Mouse (Mus musculus) midbrain, embryonic 11.5 days (tissue): ENCODE data around the gene Uba52. TPM values are rescaled to one million over a fixed set of nuclear protein-coding genes. Genes with fewer than 3 reads are reported as not detected.

ENCODE experiments used
- ATAC-seq: fragments of 200-750 bp; cut with Nextera tagmentation; 2 replicates; pipeline ENCODE4 v1.8.0; 2017; ENCODE audit warnings: moderate TSS enrichment, moderate library complexity; ENCODE audit not compliant: low FRiP score
- DNase-seq: peaks from one replicate; pipeline ENCODE4 v3.0.0; 2015; ENCODE audit warnings: low spot score; ENCODE audit errors: missing footprints
- H3K27ac ChIP-seq: fragments of 300-500 bp; sonication (generic); 2 replicates; pipeline ENCODE4 v1.5.1; 2014; ENCODE audit warnings: low read depth, low read length
- H3K27me3 ChIP-seq: fragments of 300-500 bp; sonication (generic); 2 replicates; pipeline ENCODE4 v1.6.1; 2014; ENCODE audit warnings: mild to moderate bottlenecking, low read length, moderate library complexity, mixed read lengths; ENCODE audit not compliant: control insufficient read depth, insufficient read depth
- H3K36me3 ChIP-seq: fragments of 300-500 bp; sonication (generic); 2 replicates; pipeline ENCODE4 v1.6.1; 2014; ENCODE audit warnings: mild to moderate bottlenecking, low read length, moderate library complexity, mixed read lengths; ENCODE audit not compliant: control insufficient read depth, insufficient read depth
- H3K4me1 ChIP-seq: fragments of 300-500 bp; sonication (generic); 2 replicates; pipeline ENCODE4 v1.6.1; 2014; ENCODE audit warnings: low read length; ENCODE audit not compliant: control insufficient read depth, insufficient read depth
- H3K4me2 ChIP-seq: fragments of 300-500 bp; sonication (generic); 2 replicates; pipeline ENCODE4 v1.6.1; 2014; ENCODE audit warnings: mild to moderate bottlenecking, moderate library complexity
- H3K4me3 ChIP-seq: fragments of 300-500 bp; sonication (generic); 2 replicates; pipeline ENCODE4 v1.5.1; 2014; ENCODE audit warnings: low read depth, low read length
- H3K9ac ChIP-seq: fragments of 300-500 bp; sonication (generic); 2 replicates; pipeline ENCODE4 v1.6.1; 2014; ENCODE audit warnings: low read length
- H3K9me3 ChIP-seq: fragments of 300-500 bp; sonication (generic); 2 replicates; pipeline ENCODE4 v1.6.1; 2016; ENCODE audit warnings: low read length; ENCODE audit not compliant: control insufficient read depth
- WGBS: fragments of 180-500 bp; shearing (Covaris S2); extraction: QIAGEN DNeasy Blood & Tissue Kit; methylation state at CpG from one replicate; pipeline ENCODE4 v1.1.7; 2014; 5-methylcytosine and 5-hydroxymethylcytosine counted together
- polyA plus RNA-seq: library from polyadenylated mRNA; unstranded; fragments of >200 nt; fragmentation: Nextera tagmentation; extraction: Ambion mirVana; gene quantifications from 2 replicates; pipeline ENCODE4 v1.2.1, GENCODE M21; 2014

Gene Uba52
- polyA plus RNA-seq, 1 experiment from 2014 or later, result 852 TPM

DNA sequence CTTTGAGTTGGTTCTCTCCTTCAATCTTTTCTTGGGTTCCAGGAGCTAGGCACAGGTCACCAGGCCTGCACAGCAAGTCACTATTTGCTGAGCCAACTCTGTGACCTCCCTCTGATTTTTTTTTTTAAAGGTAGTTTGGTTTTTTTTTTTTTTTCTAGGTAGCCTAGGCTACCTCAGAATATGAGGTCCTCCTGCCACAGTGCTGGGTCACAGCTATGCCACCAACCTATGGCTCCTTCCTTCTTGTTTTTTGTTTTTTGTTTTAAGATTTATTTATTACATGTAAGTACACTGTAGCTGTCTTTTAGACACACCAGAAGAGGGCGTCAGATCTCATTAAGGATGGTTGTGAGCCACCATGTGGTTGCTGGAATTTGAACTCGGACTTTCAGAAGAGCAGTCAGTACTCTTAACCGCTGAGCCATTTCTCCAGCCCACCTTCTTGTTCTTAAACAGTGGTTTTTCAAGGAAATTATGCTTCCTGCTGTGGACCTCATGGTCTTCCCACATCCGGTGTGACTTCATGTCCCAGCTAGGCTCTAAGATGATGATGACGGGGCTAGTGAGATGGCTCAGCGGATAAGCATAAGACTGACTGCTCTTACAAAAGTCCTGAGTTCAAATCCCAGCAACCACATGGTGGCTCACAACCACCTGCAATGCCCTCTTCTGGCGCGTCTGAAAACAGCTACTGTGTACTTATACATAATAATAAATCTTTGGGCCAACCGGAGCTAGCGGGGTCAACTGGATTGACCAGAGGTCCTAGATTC lies 39.0 kb upstream of the Uba52 start:
- no peaks in the 10 kb centered on the region for H3K4me1 ChIP-seq
- no peak overlapping the region for H3K4me3 ChIP-seq
- H3K27ac ChIP-seq, result no peak overlapping the region
- no peak overlapping the region for H3K4me2 ChIP-seq
- H3K9ac ChIP-seq, result no peak overlapping the region
- no peaks in the 10 kb centered on the region for H3K27me3 ChIP-seq
- DNase-seq (no peak), ATAC-seq (no peak)
- WGBS, result 92% methylated on average over 10 of the region's 10 CpGs
- H3K36me3 ChIP-seq, result no peaks in the 10 kb centered on the region
- H3K9me3 ChIP-seq, result no peaks in the 10 kb centered on the region

DNA sequence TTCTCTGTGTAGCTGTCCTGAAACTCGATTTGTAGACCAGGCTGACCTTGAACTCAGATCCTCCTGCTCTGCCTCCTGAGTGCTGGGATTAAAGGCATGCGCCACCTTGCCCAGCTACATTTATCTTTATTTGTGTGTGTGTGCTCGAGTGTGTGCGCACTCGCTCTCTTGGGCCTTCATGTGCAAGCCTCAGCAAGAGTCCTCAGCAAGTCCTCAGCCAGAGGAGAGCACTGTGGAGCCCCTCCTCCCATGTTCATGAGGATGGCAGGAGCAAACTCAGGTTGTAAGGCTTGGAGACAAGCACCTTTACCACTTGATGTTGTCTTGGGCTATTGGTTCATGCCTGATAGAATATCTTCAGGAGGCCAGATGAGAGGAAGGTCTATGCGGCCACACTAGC lies 37.2 kb upstream of the Uba52 start:
- Histone ChIP-seq H3K9ac (no peak overlapping the region), H3K4me1 (no peaks in the 10 kb centered on the region), H3K27ac (no peak overlapping the region), H3K9me3 (no peaks in the 10 kb centered on the region), H3K4me2 (no peak overlapping the region), H3K4me3 (no peak overlapping the region), H3K27me3 (no peaks in the 10 kb centered on the region), H3K36me3 (no peaks in the 10 kb centered on the region)
- 91% methylated on average over 6 of the region's 6 CpGs for WGBS
- no peak for ATAC-seq
- DNase-seq, result no peak

DNA sequence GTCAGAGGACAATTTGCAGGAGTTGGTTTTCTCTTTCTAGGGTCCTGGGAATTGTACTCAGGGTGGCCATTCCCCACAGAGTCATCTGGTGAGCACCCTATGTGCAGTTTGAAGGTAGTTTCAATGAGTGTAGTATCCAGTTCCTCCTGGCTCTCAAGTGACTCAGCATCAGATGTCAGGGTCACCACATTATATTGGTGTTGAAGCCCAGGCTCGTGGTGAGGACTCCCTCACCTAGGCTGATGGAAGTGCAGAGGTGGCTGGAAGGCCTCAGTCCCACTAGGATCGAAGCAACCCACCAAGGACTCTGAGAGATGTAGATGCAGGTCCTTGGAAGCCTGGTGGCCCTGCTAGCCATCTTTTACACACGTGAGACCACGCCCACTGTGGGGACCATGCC lies 35.8 kb upstream of the Uba52 start:
- Histone ChIP-seq H3K4me1 (peaks cover 1% of the 10 kb centered on the region; the same call in 1 of the 2 replicates), H3K9me3 (no peaks in the 10 kb centered on the region), H3K9ac (no peak overlapping the region), H3K4me2 (no peak overlapping the region), H3K27ac (no peak overlapping the region), H3K27me3 (no peaks in the 10 kb centered on the region), H3K36me3 (no peaks in the 10 kb centered on the region), H3K4me3 (no peak overlapping the region)
- no peak for DNase-seq
- 88% methylated on average over 4 of the region's 4 CpGs for WGBS
- no peak for ATAC-seq

- no peaks in the 10 kb centered on the region for H3K27me3 ChIP-seq
- ATAC-seq (no peak), DNase-seq (peak; percentile 83)
- no peak overlapping the region for H3K4me3 ChIP-seq
- 66% methylated on average over 6 of the region's 6 CpGs for WGBS
- no peaks in the 10 kb centered on the region for H3K36me3 ChIP-seq
- H3K9me3 ChIP-seq, result no peaks in the 10 kb centered on the region
- H3K9ac ChIP-seq, result no peak overlapping the region
- no peak overlapping the region for H3K4me2 ChIP-seq
- H3K27ac ChIP-seq, result no peak overlapping the region
- peaks cover 15% of the 10 kb centered on the region for H3K4me1 ChIP-seq
These were observed 33.6 kb upstream of the Uba52 start for GRCm38 (mm10) chr8:70544200-70544687.

DNA sequence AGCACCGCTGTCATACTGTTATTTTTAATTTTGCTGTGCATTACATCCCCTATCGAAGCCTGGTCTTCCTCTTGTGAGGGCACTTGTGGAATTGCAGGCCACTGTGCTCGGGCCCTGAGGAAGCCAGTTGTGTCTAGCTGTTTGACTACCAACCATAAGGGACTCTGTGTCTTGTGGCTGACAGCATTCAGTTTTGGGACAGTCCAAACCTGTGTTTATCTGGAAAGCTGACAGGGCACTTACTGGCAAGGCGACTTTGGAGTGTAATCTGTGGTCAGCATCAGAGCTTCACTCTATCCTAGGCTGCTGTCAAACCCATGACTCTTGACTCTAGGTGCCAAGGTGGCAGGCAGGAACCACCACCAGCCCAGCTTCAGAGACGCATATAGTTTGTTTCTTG lies 30.5 kb upstream of the Uba52 start:
- Histone ChIP-seq H3K36me3 (peaks cover 3% of the 10 kb centered on the region; the same call in 1 of the 2 replicates), H3K9ac (no peak overlapping the region), H3K27ac (no peak overlapping the region), H3K4me2 (peak overlapping the region; percentile 91), H3K9me3 (no peaks in the 10 kb centered on the region), H3K4me1 (peaks cover 20% of the 10 kb centered on the region), H3K27me3 (no peaks in the 10 kb centered on the region), H3K4me3 (no peak overlapping the region; the same call in 1 of the 2 replicates)
- no peak for ATAC-seq
- 79% methylated on average over 5 of the region's 5 CpGs for WGBS
- no peak for DNase-seq

- peaks cover 3% of the 10 kb centered on the region; the same call in 1 of the 2 replicates for H3K36me3 ChIP-seq
- no peak for DNase-seq
- H3K4me1 ChIP-seq, result peaks cover 20% of the 10 kb centered on the region
- WGBS, result 61% methylated on average over 7 of the region's 7 CpGs
- no peak overlapping the region for H3K27ac ChIP-seq
- peak overlapping the region; percentile 90 for H3K9ac ChIP-seq
- H3K27me3 ChIP-seq, result no peaks in the 10 kb centered on the region
- H3K4me2 ChIP-seq, result peak overlapping the region; percentile 91
- no peaks in the 10 kb centered on the region for H3K9me3 ChIP-seq
- peak overlapping the region; percentile 78 for H3K4me3 ChIP-seq
- ATAC-seq, result no peak
These were observed 30.0 kb upstream of the Uba52 start for GRCm38 (mm10) chr8:70540507-70541071.

- H3K9me3 ChIP-seq, result no peaks in the 10 kb centered on the region
- no peak for ATAC-seq
- H3K4me2 ChIP-seq, result peak overlapping the region; percentile 91
- H3K9ac ChIP-seq, result peak overlapping the region; percentile 90
- H3K36me3 ChIP-seq, result peaks cover 6% of the 10 kb centered on the region; the same call in 1 of the 2 replicates
- H3K4me1 ChIP-seq, result peaks cover 20% of the 10 kb centered on the region
- 12% methylated on average over 4 of the region's 4 CpGs for WGBS
- H3K4me3 ChIP-seq, result peak overlapping the region; percentile 78
- no peaks in the 10 kb centered on the region for H3K27me3 ChIP-seq
- H3K27ac ChIP-seq, result no peak overlapping the region
- no peak for DNase-seq
These were observed 29.5 kb upstream of the Uba52 start for GRCm38 (mm10) chr8:70540013-70540506.

GRCm38 (mm10) chr8:70539077-70539813 lies 28.6 kb upstream of the Uba52 start, which contains the start of gene Ell:
TSS of gene Ell (plus strand) at chr8:70539457.
- Histone ChIP-seq H3K9me3 (no peaks in the 10 kb centered on the region), H3K9ac (peak within 1 kb of the TSS; percentile 90), H3K36me3 (peaks cover 8% of the 10 kb centered on the region; the same call in 1 of the 2 replicates), H3K4me3 (peak within 1 kb of the TSS; percentile 78), H3K27ac (peak within 1 kb of the TSS; percentile 88), H3K4me1 (peaks cover 20% of the 10 kb centered on the region), H3K4me2 (peak within 1 kb of the TSS; percentile 91), H3K27me3 (no peaks in the 10 kb centered on the region)
- ATAC-seq (peak; percentile 87), DNase-seq (peak; percentile 100)
- WGBS, result under 1% methylated on average over 58 of the region's 58 CpGs
